Mouse (Mus musculus) spleen, adult 2 months (tissue): Measurements from ENCODE around the gene Grid1.

ENCODE experiments used
- CTCF ChIP-seq: fragments of 200-500 bp; IDR thresholded peaks from 2 replicates; pipeline ENCODE4 v1.5.1; 2011; ENCODE audit warnings: mild to moderate bottlenecking, inconsistent platforms; ENCODE audit not compliant: insufficient read depth, insufficient read length, insufficient replicate concordance; ENCODE audit errors: extremely low read depth
- POLR2A ChIP-seq: fragments of 200-500 bp; IDR thresholded peaks from 2 replicates; pipeline ENCODE4 v1.6.1; 2011; ENCODE audit warnings: low read depth, low read length, inconsistent platforms

DNA sequence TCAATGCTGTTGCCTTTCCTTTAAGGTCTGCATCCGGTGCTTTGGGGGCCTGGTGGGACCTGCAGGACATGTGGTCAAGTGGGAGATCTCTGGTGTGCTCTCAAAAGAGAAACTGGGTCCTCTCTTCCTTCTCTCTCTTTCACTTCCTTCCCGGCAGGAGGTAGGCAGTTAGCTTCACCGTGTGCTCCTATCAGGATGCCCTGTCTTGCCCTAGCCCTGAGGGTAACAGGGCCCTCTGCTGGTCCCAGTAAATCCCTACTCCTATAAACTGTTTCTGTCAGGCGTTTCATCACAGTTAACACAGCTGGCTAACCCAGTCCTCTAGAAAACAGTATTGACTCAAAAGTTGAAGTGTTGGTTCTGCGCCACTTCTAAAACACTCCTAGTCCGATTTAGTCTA lies 9.9 kb downstream of the Grid1 start:
- TF ChIP-seq POLR2A (no peak), CTCF (no peak)
